Mouse (Mus musculus) R1 (cell line): ENCODE data around the gene Acads.
"Not testable (repeated sequence)": the region's sequence is repeated elsewhere in the genome, so short reads cannot be mapped to it uniquely, and the experiment has no call there.

Experiments used
- DNase-seq: peaks from one replicate; pipeline ENCODE4 v3.0.0-alpha.2; 2018; ENCODE audit warnings: low read depth, low spot score

Acads gene

GRCm38 (mm10) chr5:115118961-115119570 lies at the start of gene Acads:
Gene Acads (minus strand): TSS chr5:115119346.
- DNase-seq, result peak; percentile 90

GRCm38 (mm10) chr5:115167396-115167795 lies 48.2 kb upstream of the Acads start:
- DNase-seq, result peak; percentile 51

- no peak for DNase-seq
Observed at GRCm38 (mm10) chr5:115166815-115167194, 47.7 kb upstream of the Acads start.

GRCm38 (mm10) chr5:115165895-115166814 lies 47.0 kb upstream of the Acads start:
- peak; percentile 98 for DNase-seq

- peak; percentile 76 for DNase-seq
Observed at GRCm38 (mm10) chr5:115165351-115165750, 46.2 kb upstream of the Acads start.

GRCm38 (mm10) chr5:115164446-115164845 lies 45.3 kb upstream of the Acads start:
- not testable (repeated sequence) for DNase-seq

- DNase-seq, result peak; percentile 90
Observed at GRCm38 (mm10) chr5:115163563-115163962, 44.4 kb upstream of the Acads start.

GRCm38 (mm10) chr5:115161940-115162279 lies 42.8 kb upstream of the Acads start:
- not testable (repeated sequence) for DNase-seq

GRCm38 (mm10) chr5:115161064-115161939 lies 42.2 kb upstream of the Acads start:
- peak; percentile 53 for DNase-seq

- DNase-seq, result no peak
Observed at GRCm38 (mm10) chr5:115160655-115161054, 41.5 kb upstream of the Acads start.

GRCm38 (mm10) chr5:115159165-115159564 lies 40.0 kb upstream of the Acads start:
- no peak for DNase-seq

- peak; percentile 99 for DNase-seq
Observed at GRCm38 (mm10) chr5:115158040-115158983, 39.2 kb upstream of the Acads start, which contains the start of gene Mlec. Gene Mlec (minus strand): TSS chr5:115158179.

- DNase-seq, result peak; percentile 79
Observed at GRCm38 (mm10) chr5:115156933-115157589, 37.9 kb upstream of the Acads start.

GRCm38 (mm10) chr5:115156401-115156800 lies 37.3 kb upstream of the Acads start:
- DNase-seq, result no peak

GRCm38 (mm10) chr5:115155831-115156230 lies 36.7 kb upstream of the Acads start:
- DNase-seq, result no peak

- DNase-seq, result peak; percentile 80
Observed at GRCm38 (mm10) chr5:115155156-115155631, 36.0 kb upstream of the Acads start.

- peak; percentile 73 for DNase-seq
Observed at GRCm38 (mm10) chr5:115152132-115152956, 33.2 kb upstream of the Acads start.

GRCm38 (mm10) chr5:115151457-115151856 lies 32.3 kb upstream of the Acads start:
- DNase-seq, result no peak

- DNase-seq, result no peak
Observed at GRCm38 (mm10) chr5:115150991-115151390, 31.8 kb upstream of the Acads start.
